Mouse (Mus musculus) kidney, adult 18-20 months (tissue): ENCODE measurements around the gene Klhl24.

Experiments used
- DNase-seq: peaks from one replicate; pipeline ENCODE4 v3.0.0; 2021

Klhl24 gene

DNA sequence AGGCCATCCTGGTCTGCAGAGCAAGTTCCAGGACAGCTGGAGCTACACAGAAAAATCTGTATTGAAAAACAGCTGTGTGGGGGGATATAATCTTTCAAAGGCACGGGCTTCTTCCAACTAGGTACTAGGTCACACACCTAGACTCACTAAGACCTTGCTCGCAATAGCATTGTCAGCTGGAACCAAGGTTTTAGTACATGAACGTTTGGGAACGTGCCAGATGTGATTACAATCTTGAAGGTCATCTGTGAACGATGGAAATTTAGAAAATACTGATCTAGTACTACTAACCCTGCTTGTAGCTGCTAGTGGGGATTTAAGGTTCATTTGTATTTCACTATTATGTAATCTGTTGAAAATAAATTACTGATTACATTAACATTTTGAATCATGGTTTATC, 54.6 kb downstream of the Klhl24 start:
- DNase-seq, result no peak

DNA sequence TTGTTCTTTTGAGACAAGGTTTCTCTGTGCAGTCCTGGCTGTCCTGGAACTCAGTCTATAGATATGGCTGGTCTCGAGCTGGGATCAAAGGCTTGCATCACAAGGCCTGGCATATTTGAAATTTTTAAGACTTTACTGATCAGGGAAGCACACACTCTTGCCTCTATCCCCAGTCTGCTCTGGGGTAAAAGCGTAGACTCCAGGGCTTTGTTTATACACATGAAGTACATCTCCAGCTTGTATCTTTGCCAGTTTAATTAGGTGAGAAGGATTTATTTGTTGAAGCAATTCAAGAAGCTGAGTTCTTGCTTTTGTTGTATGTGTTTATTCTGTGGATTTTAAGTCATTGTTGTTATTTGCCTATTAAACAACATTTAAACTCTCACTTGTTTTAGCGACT, 56.4 kb downstream of the Klhl24 start:
- no peak for DNase-seq

DNA sequence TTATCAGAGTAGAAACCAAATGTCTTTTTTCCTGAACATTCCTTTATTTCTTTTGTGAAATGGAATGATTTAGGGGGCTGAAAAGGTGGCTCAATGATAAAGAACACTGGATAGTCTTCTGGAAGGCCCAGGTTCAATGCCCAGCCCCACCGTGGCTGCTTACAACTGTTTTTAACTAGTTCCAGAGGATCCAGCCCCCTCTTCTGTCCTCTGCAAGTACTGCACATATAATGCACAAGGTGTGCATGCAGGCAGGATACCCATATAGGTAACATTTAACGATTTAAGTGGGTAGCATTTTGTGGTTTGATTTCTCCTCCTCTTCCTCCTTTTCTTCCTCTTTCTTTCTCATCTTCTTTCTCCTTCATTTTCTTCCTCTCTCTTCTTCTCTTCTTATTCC, 62.8 kb downstream of the Klhl24 start:
- DNase-seq, result no peak

DNA sequence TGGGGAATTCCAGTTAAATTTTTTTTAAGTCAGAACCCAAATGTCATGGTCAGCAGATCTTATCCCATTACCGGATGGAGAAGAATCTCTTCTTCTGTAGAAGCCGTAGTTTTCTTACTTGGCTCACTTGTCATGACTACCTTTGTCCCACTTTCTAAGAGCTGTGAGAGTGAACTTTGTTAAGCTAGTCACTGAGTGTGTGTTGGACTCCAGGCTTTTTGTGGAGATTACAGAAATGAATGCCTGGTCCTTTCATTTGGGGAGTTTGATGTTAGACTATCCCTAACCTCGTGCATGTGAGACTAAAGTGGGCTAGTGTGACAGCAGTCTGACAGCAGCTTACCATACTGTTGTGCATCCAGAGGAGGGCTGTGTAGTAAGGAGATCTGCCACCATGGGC, 71.7 kb downstream of the Klhl24 start:
- DNase-seq, result no peak

DNA sequence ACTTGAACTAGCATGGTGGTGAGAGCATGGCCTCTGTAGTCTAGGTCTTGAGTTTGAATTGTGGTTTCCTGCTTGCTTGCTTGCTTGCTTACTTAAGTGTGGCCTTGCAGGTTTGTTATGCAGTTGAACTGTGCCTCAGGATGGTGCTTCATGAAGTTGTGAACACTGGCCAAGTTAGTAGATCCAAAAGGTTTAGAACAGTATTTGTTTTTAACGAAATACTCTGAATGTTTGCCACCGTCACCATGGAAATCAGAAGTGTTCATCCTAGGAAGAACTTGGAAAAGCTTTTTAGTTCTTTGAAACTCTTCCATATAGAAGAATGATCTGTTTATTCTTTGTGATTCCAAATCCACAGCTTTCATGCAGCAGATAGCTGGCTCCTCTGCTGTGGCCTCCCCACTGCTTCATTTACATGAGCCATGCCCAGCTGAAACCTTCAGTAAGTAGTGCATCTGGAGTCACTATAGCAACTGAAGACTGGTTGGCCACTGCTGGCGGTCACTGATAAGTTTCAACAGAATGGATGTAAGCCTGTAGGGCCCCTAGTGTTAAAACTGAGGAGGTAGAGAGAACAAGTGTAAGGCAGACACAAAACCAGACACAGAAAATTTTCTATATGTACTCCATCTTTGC, 72.2 kb downstream of the Klhl24 start:
- DNase-seq, result no peak
